Mouse (Mus musculus): ENCODE data around the gene Slc15a3. TPM values are rescaled to one million over a fixed set of nuclear protein-coding genes. Genes with fewer than 3 reads are reported as not detected.

The Slc15a3 gene
- polyA plus RNA-seq, 1 experiment from 2014 or later = 1.3 TPM

DNA sequence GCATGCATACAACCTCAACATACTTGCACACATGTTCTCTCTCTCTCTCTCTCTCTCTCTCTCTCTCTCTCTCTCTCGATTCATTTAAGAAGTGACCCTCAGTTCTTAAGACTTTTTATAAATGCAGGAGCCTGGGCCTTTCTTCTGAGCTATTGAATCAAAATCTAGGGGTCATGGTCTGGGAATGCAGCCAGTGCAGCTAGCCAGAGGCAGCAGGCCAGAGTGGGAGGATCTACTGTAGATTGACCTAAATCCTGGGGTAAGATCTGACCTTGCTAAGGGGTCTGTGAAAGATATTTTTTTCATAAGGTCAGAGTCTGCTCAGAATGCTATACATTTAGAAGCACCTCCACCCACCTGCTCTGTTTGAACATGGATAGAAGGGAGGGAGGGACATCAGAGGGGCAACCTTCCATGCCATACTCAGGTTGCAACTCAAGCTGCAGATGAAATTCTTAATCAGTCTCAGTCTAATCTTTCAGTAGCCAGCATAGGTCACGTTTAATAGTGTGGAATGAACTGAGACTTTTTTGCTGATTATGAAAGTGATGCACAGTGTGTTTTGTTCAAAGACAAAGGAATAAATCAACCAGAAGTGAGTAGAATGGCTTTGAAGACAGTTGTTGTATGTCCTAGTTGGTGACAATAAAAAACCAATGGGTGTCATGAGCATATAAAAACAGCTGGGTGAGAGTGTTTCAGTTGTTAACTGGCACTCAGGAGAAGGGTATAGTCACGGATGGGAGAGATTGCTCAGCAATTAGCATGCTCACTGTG lies 8.0 kb downstream of the Slc15a3 start:
- DNase-seq (ENCODE audit: low spot score) (no peak), ATAC-seq (ENCODE audit: low read depth) (no peak)
- Histone ChIP-seq H3K4me1 (ENCODE audit: control insufficient read depth, insufficient read depth, low read length) (no peaks in the 10 kb centered on the region), H3K9ac (ENCODE audit: low read depth, low read length) (no peak overlapping the region), H3K9me3 (ENCODE audit: control insufficient read depth, low read length) (no peaks in the 10 kb centered on the region), H3K27me3 (replicated peaks; ENCODE audit: control insufficient read depth, insufficient read depth, low read length) (no peaks in the 10 kb centered on the region), H3K36me3 (ENCODE audit: control insufficient read depth, insufficient read depth, low read length) (no peaks in the 10 kb centered on the region), H3K27ac (replicated peaks; ENCODE audit: low read depth, low read length) (no peak overlapping the region), H3K4me3 (ENCODE audit: low read depth, low read length) (no peak overlapping the region), H3K4me2 (ENCODE audit: low read depth, low read length) (no peak overlapping the region)
- 55% methylated on average over 3 of the region's 3 CpGs for WGBS

DNA sequence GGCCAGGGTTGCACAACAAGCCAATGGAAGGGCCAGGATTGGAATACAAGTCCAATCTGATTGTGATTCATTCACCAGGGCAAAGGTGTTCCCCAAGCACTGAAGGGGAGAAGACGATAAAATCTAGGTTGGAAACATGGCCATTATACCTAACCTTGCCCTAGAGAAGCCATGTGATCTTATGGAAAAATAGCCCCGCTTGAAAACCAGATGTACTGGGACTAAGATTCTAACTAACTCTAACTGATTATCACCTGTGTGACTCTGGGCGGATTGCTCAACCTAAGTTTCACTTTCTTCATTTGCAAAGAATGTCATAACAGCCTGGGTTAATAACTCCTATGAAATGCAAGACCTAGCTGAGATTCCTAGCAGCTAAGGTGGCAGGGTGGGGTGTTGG lies 15.9 kb downstream of the Slc15a3 start:
- H3K4me3 ChIP-seq (ENCODE audit: low read depth, low read length) = no peak overlapping the region
- 79% methylated on average over 3 of the region's 3 CpGs for WGBS
- ATAC-seq (ENCODE audit: low read depth) = no peak
- H3K27me3 ChIP-seq (replicated peaks; ENCODE audit: control insufficient read depth, insufficient read depth, low read length) = no peaks in the 10 kb centered on the region
- H3K36me3 ChIP-seq (ENCODE audit: control insufficient read depth, insufficient read depth, low read length) = peaks cover 44% of the 10 kb centered on the region
- H3K9me3 ChIP-seq (ENCODE audit: control insufficient read depth, low read length) = no peaks in the 10 kb centered on the region
- DNase-seq (ENCODE audit: low spot score) = no peak
- H3K4me1 ChIP-seq (ENCODE audit: control insufficient read depth, insufficient read depth, low read length) = no peaks in the 10 kb centered on the region
- no peak overlapping the region for H3K9ac ChIP-seq (ENCODE audit: low read depth, low read length)
- no peak overlapping the region for H3K27ac ChIP-seq (replicated peaks; ENCODE audit: low read depth, low read length)
- H3K4me2 ChIP-seq (ENCODE audit: low read depth, low read length) = no peak overlapping the region

DNA sequence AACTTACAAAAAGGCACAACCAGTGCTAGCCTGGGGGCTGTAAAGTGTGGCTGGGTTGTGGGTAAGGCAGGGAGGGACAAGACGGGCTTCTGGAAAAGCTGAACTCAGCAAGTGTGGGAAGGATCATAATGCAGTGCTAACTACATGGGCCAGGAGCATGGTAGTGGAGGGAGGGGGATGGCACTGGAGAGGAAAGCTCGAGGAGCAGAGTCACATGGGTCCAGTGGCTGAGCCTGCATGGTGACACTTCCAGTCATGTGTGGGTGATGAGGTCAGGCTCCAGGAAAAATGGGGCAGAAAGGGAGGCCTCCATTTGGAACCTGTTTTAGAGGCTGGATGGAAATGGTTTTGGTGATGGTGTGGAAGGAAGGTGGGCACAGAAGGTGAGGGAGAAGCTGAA lies 17.0 kb downstream of the Slc15a3 start:
- Histone ChIP-seq H3K9me3 (ENCODE audit: control insufficient read depth, low read length) (no peaks in the 10 kb centered on the region), H3K4me1 (ENCODE audit: control insufficient read depth, insufficient read depth, low read length) (no peaks in the 10 kb centered on the region), H3K27ac (replicated peaks; ENCODE audit: low read depth, low read length) (no peak overlapping the region), H3K4me2 (ENCODE audit: low read depth, low read length) (no peak overlapping the region), H3K9ac (ENCODE audit: low read depth, low read length) (no peak overlapping the region), H3K27me3 (replicated peaks; ENCODE audit: control insufficient read depth, insufficient read depth, low read length) (no peaks in the 10 kb centered on the region), H3K36me3 (ENCODE audit: control insufficient read depth, insufficient read depth, low read length) (peaks cover 55% of the 10 kb centered on the region), H3K4me3 (ENCODE audit: low read depth, low read length) (no peak overlapping the region)
- whole genome bisulfite sequencing = 47% methylated on average over 2 of the region's 2 CpGs
- ATAC-seq (ENCODE audit: low read depth) (peak; percentile 27; the same call in 1 of the 2 replicates), DNase-seq (ENCODE audit: low spot score) (no peak)

DNA sequence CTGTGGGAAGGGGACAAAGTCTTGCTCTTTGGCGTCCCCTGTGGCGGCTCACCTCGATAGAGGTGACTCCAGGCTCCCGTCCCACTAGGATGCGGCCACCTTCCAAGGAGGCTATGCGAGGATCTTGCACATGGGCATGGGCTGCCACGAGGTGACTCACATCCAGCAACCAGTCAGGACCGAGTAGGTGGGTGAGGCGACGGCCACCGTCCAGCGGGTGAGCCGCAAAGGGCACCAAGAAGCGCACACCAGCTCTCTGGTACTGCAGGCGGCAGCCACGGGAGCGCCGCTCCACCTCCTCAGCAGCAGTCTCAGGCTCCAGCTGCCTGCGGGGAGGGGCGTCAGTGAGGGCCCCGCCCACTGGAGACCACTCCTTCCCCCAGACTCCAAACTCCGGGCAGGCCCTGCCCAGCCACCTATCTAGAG lies 20.6 kb downstream of the Slc15a3 start:
- Histone ChIP-seq H3K27me3 (replicated peaks; ENCODE audit: control insufficient read depth, insufficient read depth, low read length) (no peaks in the 10 kb centered on the region), H3K4me1 (ENCODE audit: control insufficient read depth, insufficient read depth, low read length) (no peaks in the 10 kb centered on the region), H3K9ac (ENCODE audit: low read depth, low read length) (no peak overlapping the region), H3K36me3 (ENCODE audit: control insufficient read depth, insufficient read depth, low read length) (peaks cover 91% of the 10 kb centered on the region), H3K27ac (replicated peaks; ENCODE audit: low read depth, low read length) (no peak overlapping the region), H3K4me3 (ENCODE audit: low read depth, low read length) (no peak overlapping the region), H3K4me2 (ENCODE audit: low read depth, low read length) (no peak overlapping the region), H3K9me3 (ENCODE audit: control insufficient read depth, low read length) (no peaks in the 10 kb centered on the region)
- 50% methylated on average over 16 of the region's 22 CpGs for WGBS
- ATAC-seq (ENCODE audit: low read depth) (no peak), DNase-seq (ENCODE audit: low spot score) (no peak)

DNA sequence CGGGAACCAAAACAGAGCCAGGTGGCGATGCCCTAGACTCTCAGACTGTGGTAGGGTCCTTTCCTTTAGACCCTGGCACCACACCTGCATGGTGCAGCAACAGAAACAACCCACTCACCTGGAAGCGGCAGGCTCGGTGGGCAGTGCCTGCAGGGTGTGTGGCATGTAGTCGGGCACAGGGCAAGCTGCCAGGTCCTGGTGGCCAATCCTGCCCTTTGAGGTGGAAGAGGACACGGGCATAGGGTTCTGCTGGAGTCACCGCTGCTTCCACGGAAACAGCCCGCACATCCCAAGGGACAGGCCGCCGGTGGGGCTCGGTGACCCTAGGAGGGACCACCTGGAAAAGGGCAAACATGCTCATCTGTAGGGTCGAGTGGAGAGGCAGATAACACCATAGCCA lies 26.8 kb downstream of the Slc15a3 start:
- Histone ChIP-seq H3K27ac (replicated peaks; ENCODE audit: low read depth, low read length) (no peak overlapping the region), H3K9me3 (ENCODE audit: control insufficient read depth, low read length) (no peaks in the 10 kb centered on the region), H3K36me3 (ENCODE audit: control insufficient read depth, insufficient read depth, low read length) (peaks cover 63% of the 10 kb centered on the region), H3K27me3 (replicated peaks; ENCODE audit: control insufficient read depth, insufficient read depth, low read length) (no peaks in the 10 kb centered on the region), H3K4me2 (ENCODE audit: low read depth, low read length) (no peak overlapping the region), H3K9ac (ENCODE audit: low read depth, low read length) (no peak overlapping the region), H3K4me1 (ENCODE audit: control insufficient read depth, insufficient read depth, low read length) (peaks cover 17% of the 10 kb centered on the region), H3K4me3 (ENCODE audit: low read depth, low read length) (no peak overlapping the region)
- WGBS = 97% methylated on average over 12 of the region's 13 CpGs
- ATAC-seq (ENCODE audit: low read depth) (no peak), DNase-seq (ENCODE audit: low spot score) (no peak)

DNA sequence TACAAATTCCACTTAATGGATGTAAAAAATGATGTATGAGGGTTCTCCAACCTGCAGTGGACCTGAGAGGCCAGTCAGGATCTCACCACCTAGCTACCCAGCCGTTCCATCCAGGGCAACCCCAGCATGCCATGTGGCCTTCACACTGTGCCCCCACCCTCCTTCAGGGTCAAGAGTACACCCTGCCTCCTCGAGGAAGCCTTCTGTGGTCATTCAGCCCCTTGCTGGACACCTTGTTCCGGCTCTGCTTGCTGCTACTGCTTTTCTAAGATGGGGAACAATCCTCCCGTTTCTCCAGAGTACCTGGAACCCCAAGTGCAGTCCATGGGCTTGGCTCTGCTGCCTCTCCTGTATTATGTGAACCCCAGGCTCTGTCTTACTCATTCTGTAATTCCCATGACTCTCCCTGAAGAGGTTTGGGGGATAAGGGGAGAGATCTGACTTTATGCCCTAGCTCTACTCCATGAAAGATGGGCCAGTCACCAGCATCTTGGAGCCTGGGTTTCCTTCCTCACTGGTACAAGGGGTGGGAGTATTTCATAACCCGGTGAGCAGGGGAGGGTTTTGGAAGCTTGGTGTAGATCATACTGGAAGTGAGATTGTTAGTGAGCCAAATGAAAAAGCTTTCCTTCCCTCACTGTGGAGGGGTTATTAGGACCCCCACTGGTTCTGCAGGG lies 28.6 kb downstream of the Slc15a3 start:
- peak overlapping the region; percentile 85 for H3K4me3 ChIP-seq (ENCODE audit: low read depth, low read length)
- H3K9me3 ChIP-seq (ENCODE audit: control insufficient read depth, low read length) = no peaks in the 10 kb centered on the region
- peak overlapping the region; percentile 90 for H3K9ac ChIP-seq (ENCODE audit: low read depth, low read length)
- peaks cover 17% of the 10 kb centered on the region for H3K4me1 ChIP-seq (ENCODE audit: control insufficient read depth, insufficient read depth, low read length)
- H3K27me3 ChIP-seq (replicated peaks; ENCODE audit: control insufficient read depth, insufficient read depth, low read length) = no peaks in the 10 kb centered on the region
- peaks cover 64% of the 10 kb centered on the region for H3K36me3 ChIP-seq (ENCODE audit: control insufficient read depth, insufficient read depth, low read length)
- DNase-seq (ENCODE audit: low spot score) = no peak
- peak overlapping the region; percentile 85 for H3K4me2 ChIP-seq (ENCODE audit: low read depth, low read length)
- 37% methylated on average over 5 of the region's 5 CpGs for WGBS
- no peak for ATAC-seq (ENCODE audit: low read depth)
- no peak overlapping the region; the same call in 1 of the 2 replicates for H3K27ac ChIP-seq (replicated peaks; ENCODE audit: low read depth, low read length)

DNA sequence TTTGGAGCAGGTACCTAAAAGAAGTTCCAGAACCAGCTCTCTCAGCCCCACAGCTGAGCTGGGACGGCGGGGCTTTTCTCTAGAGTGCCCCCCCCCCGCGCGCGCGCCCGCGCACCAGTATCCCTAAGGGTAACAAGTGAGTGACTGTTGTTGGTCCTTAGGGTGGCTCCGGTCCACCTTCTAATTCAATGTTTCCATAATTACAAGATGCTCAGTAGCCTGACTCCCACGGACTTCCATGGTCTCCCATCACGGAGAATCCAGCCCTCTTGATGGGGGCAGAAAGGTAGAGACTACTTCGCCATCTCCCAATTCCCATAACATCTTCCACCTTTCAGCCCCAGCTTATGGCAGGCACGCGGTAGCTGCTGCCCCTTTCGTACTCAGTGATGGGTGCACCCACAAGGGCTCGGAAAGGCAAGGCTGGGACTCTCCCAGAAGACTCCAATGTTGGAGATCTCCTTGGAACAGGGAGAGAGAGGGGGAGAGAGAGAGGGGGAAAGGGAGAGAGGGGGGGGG lies 29.2 kb downstream of the Slc15a3 start:
- ATAC-seq (ENCODE audit: low read depth) (peak; percentile 10; the same call in 1 of the 2 replicates), DNase-seq (ENCODE audit: low spot score) (no peak)
- H3K4me2 ChIP-seq (ENCODE audit: low read depth, low read length) = peak overlapping the region; percentile 85
- peaks cover 64% of the 10 kb centered on the region for H3K36me3 ChIP-seq (ENCODE audit: control insufficient read depth, insufficient read depth, low read length)
- peak overlapping the region; percentile 90 for H3K9ac ChIP-seq (ENCODE audit: low read depth, low read length)
- peaks cover 17% of the 10 kb centered on the region for H3K4me1 ChIP-seq (ENCODE audit: control insufficient read depth, insufficient read depth, low read length)
- H3K9me3 ChIP-seq (ENCODE audit: control insufficient read depth, low read length) = no peaks in the 10 kb centered on the region
- no peaks in the 10 kb centered on the region for H3K27me3 ChIP-seq (replicated peaks; ENCODE audit: control insufficient read depth, insufficient read depth, low read length)
- WGBS = under 1% methylated on average over 17 of the region's 17 CpGs
- H3K27ac ChIP-seq (replicated peaks; ENCODE audit: low read depth, low read length) = peak overlapping the region; percentile 87
- peak overlapping the region; percentile 85 for H3K4me3 ChIP-seq (ENCODE audit: low read depth, low read length)

DNA sequence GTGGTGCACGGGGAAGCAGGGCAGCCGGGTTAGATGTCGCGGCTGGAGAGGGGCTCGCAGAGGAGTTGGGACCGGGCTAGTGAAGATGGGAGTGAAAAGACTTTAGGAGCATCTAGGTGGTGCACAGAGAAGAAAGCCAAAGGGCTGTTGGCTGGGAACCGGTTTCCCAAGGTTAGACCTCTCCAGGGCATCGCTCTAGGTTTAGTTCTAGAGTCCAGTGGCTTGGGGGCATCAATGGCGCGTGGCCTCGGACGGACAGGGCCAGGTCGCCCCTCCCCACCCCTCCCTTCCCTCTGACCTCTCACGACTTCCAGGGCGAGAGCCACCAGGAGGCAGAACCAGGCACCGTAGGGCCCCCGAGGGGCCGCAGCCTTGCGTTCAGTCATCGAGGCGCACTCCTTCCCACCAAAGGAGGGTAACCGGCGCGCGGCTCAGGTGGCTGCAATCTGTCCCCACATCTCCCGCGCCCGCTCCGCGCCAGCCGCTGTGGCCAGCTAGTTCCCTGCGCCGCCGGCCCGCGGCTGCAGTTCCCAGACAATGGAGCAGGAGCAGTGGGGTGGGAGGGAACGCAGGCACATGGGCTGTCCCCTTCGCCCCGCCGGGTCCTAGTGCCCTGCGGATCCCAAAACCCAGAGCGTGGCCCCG lies 29.8 kb downstream of the Slc15a3 start:
- ATAC-seq (ENCODE audit: low read depth) = peak; percentile 96
- H3K4me1 ChIP-seq (ENCODE audit: control insufficient read depth, insufficient read depth, low read length) = peaks cover 17% of the 10 kb centered on the region

More for the DNA sequence above, 29.8 kb downstream of the Slc15a3 start:
- H3K9ac ChIP-seq (ENCODE audit: low read depth, low read length) = peak overlapping the region; percentile 90
- peak; percentile 93 for DNase-seq (ENCODE audit: low spot score)
- no peaks in the 10 kb centered on the region for H3K27me3 ChIP-seq (replicated peaks; ENCODE audit: control insufficient read depth, insufficient read depth, low read length)
- H3K4me2 ChIP-seq (ENCODE audit: low read depth, low read length) = peak overlapping the region; percentile 85
- no peaks in the 10 kb centered on the region for H3K9me3 ChIP-seq (ENCODE audit: control insufficient read depth, low read length)
- peak overlapping the region; percentile 85 for H3K4me3 ChIP-seq (ENCODE audit: low read depth, low read length)
- WGBS = 0% methylated on average over 23 of the region's 43 CpGs
- peaks cover 64% of the 10 kb centered on the region for H3K36me3 ChIP-seq (ENCODE audit: control insufficient read depth, insufficient read depth, low read length)
- peak overlapping the region; percentile 87 for H3K27ac ChIP-seq (replicated peaks; ENCODE audit: low read depth, low read length)

All from embryonic facial prominence, embryonic 14.5 days (tissue).